Mouse (Mus musculus) CH12.LX (cell line): Measurements from ENCODE around the gene Tnnt1.

Experiments
- CTCF ChIP-seq, 2 experiments: IDR thresholded peaks in 1 of 2; conservative IDR thresholded peaks in 1 of 2; 2 replicates each; pipeline ENCODE4 v1.5.1; 2011 to 2012; ENCODE audit warnings: low read depth in 2 of 2, low read length in 2 of 2, improper control_type of control experiment in 1 of 2, inconsistent platforms in 1 of 2, mild to moderate bottlenecking in 1 of 2, moderate library complexity in 1 of 2
- ELF1 ChIP-seq: IDR thresholded peaks from 2 replicates; pipeline ENCODE4 v1.6.1; 2014; ENCODE audit warnings: low read depth, mild to moderate bottlenecking, inconsistent platforms, low read length, improper control_type of control experiment
- EP300 ChIP-seq: IDR thresholded peaks from 2 replicates; pipeline ENCODE4 v1.6.1; 2011; ENCODE audit warnings: low read length, improper control_type of control experiment
- MAZ ChIP-seq: IDR thresholded peaks from 2 replicates; pipeline ENCODE4 v1.6.1; 2012; ENCODE audit warnings: low read depth, mild to moderate bottlenecking, inconsistent platforms, low read length, improper control_type of control experiment, moderate library complexity
- PAX5 ChIP-seq: IDR thresholded peaks from 2 replicates; pipeline ENCODE4 v1.6.1; 2012; ENCODE audit warnings: low read length, inconsistent platforms, mixed read lengths
- RAD21 ChIP-seq: IDR thresholded peaks from 2 replicates; pipeline ENCODE4 v1.6.1; 2011; ENCODE audit warnings: low read depth, mild to moderate bottlenecking, low read length, improper control_type of control experiment, moderate library complexity
- UBTF ChIP-seq: IDR thresholded peaks from 2 replicates; pipeline ENCODE4 v1.6.1; 2012; ENCODE audit warnings: low read depth, mild to moderate bottlenecking, inconsistent platforms, low read length, improper control_type of control experiment, moderate library complexity

DNA sequence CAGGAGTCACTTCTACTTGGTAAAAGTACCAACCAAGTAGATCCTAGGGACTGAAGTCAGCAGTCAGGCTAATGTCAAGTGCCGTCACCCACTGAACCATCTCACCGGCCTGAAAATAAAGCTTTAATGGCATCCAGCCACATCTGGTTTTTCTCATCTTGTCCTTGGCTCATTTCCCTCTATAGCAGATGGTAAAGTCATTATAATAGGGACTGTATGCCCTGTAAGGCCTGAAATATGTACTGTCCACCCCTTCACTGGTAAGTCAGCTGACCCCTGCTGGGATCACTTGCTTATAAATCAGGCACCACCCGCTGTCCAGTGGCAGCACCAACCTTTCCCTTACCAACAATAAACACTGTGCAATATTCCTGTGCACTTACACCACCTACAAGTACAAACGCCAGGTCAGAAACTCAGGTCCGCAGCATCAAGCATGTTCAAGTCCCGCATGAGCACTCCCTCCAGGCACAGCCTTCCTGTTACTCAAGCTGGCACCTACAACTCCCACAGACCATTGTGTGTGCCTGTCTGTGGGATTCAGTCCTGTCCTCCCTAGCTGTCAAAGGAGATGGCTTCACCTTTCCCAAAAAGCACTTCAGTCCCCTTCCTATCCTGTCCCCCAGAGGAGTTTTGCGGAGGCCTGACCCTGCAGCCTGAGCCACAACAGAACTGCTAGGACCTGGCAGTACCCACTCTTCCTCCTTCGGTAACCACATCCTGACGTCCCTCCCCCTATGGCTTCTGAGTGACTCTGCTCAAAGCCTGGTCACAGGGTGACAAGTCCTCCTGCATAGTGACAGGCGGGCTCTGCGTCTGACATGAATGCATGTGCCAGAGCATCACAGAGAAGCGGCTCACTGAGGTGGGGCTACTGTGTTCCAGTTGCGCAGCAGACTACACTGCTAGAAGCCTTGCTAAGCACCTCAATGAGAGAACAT, 23.6 kb downstream of the Tnnt1 start:
- TF ChIP-seq CTCF (conservative IDR thresholded peaks at IDR 0.05 in 1 of 2, IDR thresholded peaks at IDR 0.05 in 1 of 2; ENCODE audit: low read depth in 2 of 2, low read length in 2 of 2): no peak
- TF ChIP-seq ELF1: no peak
- no peak for TF ChIP-seq UBTF
- no peak for TF ChIP-seq PAX5
- TF ChIP-seq RAD21: no peak
- no peak for TF ChIP-seq EP300
- no peak for TF ChIP-seq MAZ
